Mouse (Mus musculus) adrenal gland (tissue): ENCODE measurements around the gene Arfrp1.

Experiments
- intact Hi-C: fragments of 180-260 bp; cut with DNase I; formaldehyde crosslinking; loops from one replicate; pipeline ENCODE4 v1.15.1; 2025
- long read RNA-seq, 2 experiments: library from polyadenylated mRNA; unstranded; transcript quantifications; one replicate each; pipeline ENCODE4 v2.0.0; 2020; ENCODE audit warnings: borderline replicate concordance in 1 of 2; ENCODE audit not compliant: insufficient replicate concordance in 1 of 2

Arfrp1 gene
- long read RNA-seq, experiment 1, transcript Arfrp1-203 (8 exons, 2,447 nt), result major isoform, 41 of 54 reads
- long read RNA-seq, experiment 1, partial matches to known transcripts, result 1 of 54 reads
- long read RNA-seq, experiment 1, other reads (novel, unspliced or antisense), result 8 of 54 reads
- long read RNA-seq, experiment 2, transcript Arfrp1-203 (8 exons, 2,447 nt), result major isoform, 38 of 54 reads
- long read RNA-seq, experiment 2, partial matches to known transcripts, result 3 of 54 reads
- long read RNA-seq, experiment 2, other reads (novel, unspliced or antisense), result 13 of 54 reads

DNA sequence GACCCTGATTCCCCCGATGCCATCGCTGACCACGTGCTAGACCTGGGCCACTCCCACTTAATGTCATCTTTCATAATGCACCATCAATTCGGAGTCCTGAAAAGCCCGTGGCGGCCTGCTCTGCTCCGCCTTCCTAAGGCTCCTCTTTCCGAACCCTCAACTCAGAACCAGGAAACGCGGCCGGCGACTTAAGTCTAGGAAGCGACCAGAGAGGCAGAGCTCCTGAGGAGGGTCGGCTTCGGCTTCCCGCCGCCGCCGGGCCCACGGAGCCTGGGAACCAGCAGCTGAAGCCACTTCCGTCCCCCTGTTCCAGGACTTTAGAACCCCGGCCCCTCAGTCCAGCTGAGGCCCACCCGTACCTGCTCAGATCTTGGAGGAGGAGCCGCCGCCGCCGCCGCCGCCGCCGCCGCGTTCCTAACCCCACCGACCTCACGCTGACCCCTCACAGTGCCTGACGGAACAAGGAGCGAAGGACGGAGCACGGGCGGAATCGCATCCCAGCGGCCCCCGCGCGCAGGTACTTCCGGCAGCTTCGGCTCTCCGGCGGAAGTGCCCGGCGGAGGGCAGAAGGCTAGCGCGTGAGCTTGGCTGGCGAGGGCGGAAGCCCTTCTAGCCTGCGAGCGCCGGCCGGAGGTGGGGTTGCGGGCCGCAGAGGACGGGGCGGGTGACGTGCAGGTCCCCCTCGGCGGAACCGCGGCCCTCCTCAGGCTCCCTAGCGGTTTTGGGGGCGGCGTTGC is at the start of gene Arfrp1, which contains the start of gene Zgpat:
TSS of gene Arfrp1 (minus strand) at position 545 of the 737 bp plus-strand sequence.
TSS of gene Zgpat (plus strand) at position 69 of the 737 bp plus-strand sequence.
- intact Hi-C loops, result no loop called here

DNA sequence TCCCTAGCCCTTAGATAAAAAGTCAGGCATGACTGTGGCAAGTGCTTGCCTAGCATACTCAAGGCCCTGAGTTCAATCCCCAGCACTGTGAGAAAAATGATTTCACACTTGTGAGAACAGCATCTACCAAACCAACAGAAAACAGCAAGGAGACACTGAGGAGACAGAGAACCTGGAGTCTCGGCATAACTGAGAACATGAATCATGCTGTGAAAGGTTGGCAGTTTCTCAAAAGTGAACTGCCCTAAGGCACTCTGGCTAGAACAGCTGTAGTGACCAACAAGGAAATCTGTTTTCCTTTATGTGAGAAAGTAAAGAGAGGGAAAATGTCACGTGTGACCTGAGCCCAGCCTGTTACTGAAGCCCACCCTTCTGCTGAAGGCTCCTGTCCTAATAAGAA is 47.9 kb upstream of the Arfrp1 start:
- intact Hi-C loops, result loop anchor here (2.0 to 5.0 kb wide), 4 partner anchors 44 to 154 kb away; partner anchors contain the start of gene Tpd52l2

DNA sequence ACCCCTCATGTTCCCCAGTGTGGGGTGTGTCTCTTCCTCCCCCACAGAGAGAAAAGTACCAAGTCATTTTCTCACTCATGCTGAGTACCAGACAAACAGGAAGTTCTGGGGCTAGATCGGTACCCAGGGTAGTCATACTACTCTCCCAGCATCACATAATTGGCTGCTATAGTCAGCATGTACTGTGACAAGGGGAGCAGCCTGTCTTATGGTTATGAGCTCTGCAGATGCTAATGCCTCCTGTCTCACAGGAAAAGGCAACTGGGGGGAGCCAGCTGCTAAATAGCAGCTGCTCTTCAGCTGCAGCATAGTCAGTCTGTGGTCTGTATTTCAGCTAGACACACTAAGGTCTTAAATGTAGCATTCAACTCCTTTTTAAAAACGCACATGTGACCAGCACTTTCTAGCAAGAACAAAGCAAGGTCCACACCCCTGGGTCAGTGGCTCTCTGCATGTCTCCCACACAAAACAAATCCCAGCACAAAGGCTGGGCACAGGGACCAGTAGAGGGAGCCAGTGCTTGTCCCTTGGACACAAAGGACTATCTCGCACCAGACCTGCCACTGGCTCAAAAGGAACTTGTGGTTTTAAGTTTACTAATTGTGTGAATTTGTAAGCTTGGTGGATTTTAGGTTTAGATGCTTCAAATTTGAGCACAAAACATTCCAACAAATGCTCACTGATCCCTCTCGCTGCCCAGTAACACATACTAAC is 45.7 kb upstream of the Arfrp1 start:
- intact Hi-C loops, result loop anchor here (5.0 kb wide), 3 partner anchors 71 to 156 kb away; partner anchors contain the start of gene Tpd52l2

DNA sequence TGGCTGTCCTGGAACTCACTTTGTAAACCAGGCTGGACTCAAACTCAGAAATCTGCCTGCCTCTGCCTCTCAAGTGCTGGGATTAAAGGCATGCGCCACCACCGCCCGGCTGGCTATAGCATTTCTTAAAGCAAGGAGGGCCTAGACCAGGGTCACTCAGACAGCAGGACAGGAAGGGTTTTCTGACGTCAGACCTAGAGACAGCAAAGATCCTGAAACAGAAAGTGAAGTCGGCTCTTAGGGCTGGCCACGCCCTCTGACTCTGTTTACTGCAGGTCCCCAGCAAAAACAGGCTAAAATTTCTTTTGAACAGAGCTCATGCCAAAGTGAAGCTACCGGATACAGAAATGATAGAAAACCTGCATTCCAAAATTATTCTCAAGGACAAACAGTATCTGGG is 44.4 kb upstream of the Arfrp1 start:
- intact Hi-C loops, result loop anchor here (5.0 kb wide), 3 partner anchors 73 to 158 kb away; partner anchors contain the start of gene Tpd52l2

DNA sequence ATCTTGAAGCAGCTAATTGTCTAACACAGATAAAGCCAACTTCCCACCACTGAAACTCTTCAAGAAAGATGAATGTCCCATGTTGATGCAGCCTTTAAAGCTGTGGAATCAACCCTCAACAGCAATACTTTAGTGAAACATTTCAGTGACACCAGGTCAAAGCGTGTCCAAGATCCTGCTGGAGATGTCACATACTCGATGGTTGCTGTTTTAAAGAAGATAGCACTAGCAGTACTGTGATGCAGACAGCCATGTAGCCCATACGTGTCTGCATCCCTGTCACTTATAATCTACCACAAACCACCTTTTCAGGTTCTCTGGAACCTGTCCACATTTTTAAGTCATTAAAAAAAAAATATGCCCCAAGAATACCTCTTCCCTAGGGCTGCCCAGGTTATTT is 38.5 kb upstream of the Arfrp1 start:
- intact Hi-C loops, result no loop called here

DNA sequence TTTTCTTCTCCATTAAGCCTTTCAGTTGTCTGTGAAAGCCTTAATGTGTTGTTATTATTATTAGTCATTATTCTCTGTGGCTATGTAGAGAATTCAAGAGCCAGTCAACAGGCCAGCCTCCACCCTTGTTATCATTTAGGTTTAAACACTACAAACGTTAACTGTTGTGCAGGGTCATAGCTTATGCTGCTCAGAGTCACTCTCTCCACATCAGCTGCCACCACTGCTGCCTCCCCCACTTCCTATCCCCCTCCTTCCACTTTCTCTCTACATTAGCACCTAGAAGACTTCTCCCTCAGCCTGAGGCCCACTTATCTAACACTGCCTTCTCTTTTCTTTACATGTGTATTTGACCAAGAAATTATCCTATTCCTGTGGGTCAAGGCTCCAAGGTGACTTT is 36.3 kb upstream of the Arfrp1 start:
- intact Hi-C loops, result no loop called here

DNA sequence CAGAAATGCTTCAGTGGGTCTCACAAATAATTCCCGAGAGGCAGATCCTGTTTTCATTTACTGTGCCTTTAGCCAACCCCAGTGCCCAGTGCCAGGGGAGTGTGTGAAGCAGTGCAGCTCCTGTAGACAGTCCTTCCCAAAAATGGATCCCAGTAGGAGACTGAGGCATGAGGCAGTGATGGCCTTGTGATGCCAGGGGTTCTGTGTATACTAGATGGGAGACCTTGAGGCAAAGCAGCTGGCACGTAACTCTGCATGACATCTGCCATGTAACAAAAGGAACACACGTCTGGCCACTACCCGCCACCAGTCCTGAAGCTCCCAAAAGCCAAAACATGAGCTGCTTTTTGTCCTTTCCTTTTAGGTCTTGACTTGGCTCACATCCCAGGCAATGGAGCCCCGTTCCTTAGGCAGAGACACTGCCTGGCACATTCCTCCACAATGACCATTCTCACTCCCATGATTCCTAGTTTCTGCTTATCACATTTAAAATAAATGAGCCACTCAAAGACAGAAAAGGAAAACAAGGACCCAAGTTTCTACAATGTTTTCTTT is 32.1 kb upstream of the Arfrp1 start:
- intact Hi-C loops, result no loop called here

DNA sequence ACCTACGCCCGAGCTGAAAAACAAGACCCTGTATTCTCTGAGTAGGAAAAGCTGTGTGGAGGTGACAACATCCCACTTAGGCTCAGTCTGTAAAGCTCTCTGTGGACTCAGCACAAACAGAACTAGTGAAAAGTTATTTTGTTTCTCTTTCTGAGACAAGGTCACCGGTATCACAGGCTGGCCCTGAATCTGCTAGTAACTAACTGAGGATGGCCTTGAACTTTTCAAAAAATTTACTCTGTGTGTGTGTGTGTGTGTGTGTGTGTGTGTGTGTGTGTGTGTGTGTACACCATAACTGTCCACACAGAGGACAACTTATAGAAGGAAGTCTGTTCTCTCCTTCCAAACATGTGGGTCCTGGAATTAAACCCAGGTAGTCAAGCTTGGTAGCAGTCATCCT is 28.9 kb upstream of the Arfrp1 start:
- intact Hi-C loops, result loop anchor here (5.0 kb wide), 2 partner anchors 103 to 203 kb away; partner anchors contain the start of genes Samd10 and Tpd52l2

DNA sequence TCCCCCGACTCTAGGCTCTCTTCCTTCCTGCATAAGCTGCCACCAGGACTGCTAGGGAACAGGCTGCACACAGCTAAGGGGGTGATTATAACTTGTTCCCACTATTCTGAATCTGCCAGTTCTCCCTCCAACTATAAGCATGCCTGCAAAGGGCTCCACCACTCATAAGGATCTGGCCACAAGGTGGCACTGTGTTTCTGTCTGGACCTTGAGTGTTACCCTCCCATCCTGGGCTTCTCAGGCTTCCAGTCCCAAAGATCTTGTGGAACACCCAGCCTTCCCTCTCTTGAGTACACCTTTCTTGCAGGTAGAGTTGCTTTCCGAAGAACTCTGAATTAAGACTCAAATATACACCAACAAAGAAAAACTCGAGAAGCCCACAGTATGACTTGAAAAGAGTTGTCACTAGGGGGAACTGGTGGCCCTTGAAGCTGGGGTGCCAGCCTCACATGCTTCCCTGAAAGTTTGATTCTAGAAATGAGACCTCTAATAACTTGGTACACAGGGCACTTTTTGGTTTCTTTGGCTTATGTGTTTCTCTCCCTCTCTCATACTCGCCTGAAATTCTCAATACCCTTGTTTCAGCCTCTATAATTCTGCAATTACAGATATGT is 27.5 kb upstream of the Arfrp1 start:
- intact Hi-C loops, result loop anchor here (5.0 kb wide), 2 partner anchors 105 to 205 kb away; partner anchors contain the start of genes Samd10 and Tpd52l2

DNA sequence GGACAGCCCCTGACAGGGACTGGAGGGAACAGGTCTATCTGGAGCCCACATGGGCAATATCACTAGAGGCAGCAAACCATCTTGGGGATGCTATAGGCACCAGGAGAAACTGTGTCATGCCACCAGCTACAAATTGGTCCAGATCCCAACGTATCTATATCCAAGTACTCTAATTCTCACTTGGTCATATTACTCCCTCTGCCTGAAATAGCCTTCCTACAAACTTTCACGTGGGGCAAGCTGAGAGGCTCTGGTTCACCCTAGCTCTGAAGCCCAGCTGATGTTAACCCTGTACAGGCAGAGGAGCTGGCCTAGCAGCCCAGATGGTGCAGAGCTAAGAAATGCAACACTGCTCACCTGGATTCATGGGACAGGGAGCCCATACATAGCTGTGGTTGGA is 26.3 kb upstream of the Arfrp1 start:
- intact Hi-C loops, result loop anchor here (5.0 kb wide), 2 partner anchors 106 to 206 kb away; partner anchors contain the start of genes Samd10 and Tpd52l2

DNA sequence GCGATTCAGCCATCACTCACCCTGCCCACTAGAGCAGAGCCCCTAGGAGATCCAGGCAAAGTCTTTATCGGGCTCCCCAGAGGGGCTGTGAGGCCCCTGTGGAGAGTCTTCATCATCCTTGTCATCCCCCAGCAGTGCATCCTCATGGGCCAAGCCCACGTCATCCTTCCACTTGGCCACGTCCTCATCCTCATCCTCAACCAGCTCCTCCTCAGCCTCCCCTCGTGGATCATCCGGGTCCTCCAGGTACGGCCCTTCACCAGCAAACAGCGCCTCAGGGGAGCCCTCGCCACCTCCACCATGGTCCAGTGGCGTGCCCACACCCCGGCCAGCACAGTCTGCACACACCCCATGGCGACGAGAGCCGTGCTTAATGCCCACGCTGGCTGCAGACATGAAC is 25.8 kb upstream of the Arfrp1 start:
- intact Hi-C loops, result loop anchor here (5.0 kb wide), 2 partner anchors 106 to 206 kb away; partner anchors contain the start of genes Samd10 and Tpd52l2

DNA sequence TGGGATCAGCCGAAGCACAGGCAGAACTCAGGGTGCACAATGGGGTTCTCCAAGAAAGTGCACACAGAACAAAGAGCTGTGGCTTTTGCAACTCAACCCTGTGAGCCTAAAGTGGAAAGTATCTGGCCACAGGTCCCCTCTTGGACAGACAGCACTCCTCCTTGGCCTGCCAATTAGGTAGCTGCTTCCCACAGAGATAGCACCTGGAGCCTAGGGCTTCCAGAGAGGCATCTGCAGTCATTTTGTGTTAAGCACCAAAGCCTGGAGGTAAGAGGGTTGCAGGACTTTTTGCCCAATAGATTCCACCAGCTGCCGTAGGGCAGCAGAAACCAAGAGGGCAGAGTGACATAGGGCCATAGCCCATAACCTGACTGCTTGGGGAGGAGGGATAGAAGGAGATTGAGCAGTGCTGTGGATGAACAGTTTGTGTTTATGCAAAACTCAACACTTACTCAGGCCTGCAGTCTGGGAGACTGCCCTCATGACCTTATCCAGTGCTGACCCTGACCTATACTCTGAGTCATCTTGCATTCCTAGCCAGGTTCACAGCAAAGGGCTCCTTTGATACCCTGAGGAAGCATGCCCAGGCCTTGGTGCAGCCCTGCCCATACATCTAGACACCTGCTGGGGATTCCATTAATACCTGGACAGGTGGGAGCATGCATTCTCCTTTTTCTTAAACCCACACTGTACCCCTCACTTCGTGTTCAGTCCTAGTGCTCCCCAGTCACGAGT is 25.1 kb upstream of the Arfrp1 start:
- intact Hi-C loops, result loop anchor here (5.0 kb wide), 2 partner anchors 107 to 207 kb away; partner anchors contain the start of genes Samd10 and Tpd52l2

DNA sequence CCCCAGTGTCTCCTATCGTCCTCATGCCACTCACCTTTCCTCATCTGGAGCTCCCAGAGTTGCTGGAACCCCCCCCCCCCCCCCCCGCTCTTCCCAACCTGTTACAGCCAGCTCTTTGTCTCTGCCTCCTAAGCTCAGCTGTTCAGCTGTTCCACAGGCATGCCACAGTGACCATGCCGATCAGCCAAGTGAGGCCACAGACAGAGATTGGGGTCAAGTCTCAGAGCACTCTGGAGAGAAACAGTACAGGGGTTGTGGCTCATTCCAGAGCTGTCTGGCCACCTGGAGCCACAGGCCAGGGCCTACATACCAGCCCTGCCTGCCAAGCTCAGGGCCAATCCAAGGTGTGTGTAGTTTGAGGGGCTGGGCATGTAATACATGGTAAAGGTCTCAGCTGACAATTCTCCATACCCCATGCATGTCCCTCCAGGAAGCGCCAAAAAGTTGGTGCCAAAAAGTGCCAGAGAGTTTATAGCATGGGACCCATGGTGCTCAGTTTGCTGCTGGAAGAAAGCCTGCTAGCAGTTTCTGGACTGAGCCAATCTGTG is 21.5 kb upstream of the Arfrp1 start:
- intact Hi-C loops, result no loop called here

DNA sequence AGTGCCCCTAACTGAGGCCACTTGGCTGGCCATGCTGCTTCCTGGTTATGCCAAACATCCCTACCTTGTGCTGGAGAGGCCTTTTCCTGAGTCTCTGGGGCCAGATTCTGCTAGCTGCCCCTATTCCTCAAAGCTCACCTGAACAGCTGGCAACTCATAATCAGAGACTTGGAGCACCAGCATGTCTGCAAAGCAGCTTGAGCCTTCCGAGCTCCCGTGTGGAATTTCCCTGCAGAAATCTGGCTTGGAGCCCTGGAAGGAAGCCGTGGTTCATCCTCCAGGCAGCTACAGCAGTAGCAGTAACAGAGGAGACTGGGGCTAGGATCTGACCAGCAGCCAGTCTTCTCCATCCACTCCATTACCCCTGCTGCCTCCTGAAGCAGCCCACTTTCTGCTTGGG is 20.7 kb upstream of the Arfrp1 start:
- intact Hi-C loops, result no loop called here

DNA sequence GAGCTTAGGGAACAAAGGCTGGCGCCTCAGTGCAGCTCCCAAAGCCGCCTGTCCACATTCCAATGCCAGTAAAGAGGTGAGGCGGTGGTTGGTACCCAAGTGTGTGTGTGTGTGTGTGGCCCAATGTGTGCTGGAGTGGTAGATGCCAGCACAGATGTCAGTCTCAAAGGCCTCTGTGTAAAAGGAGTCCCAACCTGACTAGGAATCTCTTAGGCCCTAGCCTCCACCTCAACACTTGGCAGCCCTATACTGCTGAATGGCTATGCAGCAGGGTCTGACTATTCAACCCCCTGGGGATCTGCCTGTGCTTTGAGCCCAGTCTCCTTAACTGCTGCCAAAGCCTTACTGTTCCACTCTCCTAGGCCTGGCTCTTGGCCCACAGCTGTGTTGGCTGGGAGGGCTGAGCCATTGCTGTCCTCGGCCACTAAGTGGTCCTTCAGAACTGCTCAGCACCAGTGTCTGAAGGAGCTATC is 19.8 kb upstream of the Arfrp1 start:
- intact Hi-C loops, result no loop called here

DNA sequence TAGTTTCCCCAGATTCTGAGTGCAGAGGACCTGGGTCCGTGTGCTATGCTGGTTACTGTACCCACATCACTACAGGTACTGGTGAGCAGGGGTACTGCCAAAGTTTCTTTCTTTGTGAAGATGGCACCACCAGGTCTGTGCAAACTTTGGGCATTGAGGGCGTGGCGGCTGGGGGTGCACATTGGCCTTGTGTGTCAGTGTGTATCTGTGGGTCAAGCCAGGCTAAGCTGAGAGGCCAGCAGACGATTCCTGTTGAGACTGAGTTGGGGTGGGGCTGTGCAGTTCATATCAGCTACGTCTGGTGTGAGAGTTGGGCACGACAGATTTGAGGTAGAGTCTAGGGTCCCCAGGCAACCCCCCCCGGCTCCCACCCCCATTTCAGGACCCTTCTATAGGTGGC is 19.3 kb upstream of the Arfrp1 start:
- intact Hi-C loops, result no loop called here

DNA sequence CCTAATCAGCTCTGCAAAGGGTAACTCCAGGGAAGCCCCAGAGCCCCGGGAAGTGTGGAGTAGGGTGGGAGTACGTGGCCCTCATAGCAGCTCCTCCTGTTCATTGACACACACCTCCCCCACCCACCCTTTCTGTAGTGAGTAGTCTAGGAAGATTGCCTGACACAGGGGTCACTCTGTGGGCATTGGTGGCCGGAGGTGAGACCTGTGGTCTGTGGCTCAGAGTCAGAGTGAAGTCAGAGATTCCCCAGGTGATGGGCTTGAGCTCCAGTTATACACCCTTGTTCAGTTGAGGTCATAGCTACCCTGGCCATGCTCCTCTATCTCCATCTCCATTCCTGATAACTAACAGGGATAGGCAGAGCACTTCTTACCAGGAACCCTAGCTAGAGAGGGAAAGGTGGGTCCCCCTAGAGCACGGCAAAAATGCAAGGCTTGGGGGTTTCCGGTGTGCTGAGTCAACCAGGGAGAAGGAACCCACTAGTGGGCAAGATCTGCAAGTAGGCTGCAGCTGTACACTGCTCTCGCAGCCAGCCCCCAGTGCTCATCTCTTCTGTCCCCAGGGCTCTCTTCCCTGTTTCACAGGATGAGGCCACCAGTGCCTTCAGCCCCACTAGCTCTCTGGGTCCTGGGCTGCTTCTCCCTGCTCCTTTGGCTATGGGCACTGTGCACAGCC is 16.6 kb upstream of the Arfrp1 start:
- intact Hi-C loops, result no loop called here

DNA sequence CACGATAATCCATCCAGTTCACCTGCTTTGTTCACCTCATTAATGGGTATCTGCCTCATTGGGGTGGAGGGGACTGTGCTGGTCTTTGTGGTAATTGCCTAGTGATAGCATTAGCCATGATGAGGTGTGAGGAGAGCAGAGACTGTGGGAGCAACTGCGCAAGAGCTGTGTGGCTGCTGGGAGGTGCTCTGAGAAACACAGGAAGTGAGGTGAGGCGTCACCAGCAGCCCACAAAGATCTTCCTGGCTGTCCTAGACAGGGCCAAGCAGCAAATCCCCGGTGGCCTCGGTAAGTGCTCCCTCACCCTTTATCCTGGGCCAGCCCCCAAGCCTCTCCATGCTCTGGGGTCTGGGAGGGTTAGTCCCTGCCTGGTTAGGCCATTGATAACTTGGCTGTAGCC is 15.9 kb upstream of the Arfrp1 start:
- intact Hi-C loops, result no loop called here

DNA sequence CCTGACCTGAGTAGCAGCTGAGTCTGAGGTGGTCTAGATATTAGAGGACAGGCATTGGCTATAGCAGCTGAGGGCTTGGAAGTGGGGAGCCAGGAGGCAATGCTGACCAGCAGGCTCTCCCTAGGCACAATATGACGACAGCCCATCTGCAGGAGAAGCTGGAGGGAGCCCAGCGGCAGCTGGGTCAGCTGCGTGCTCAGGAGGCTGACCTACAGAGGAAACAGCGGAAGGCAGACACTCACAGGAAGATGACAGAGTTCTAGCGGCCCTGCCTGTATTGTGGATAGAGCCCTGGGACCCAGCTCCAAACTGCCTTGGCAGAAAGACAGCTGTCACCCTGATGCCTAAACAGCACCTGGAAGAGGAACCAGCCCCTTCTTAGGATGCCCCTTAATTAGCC is 15.0 kb upstream of the Arfrp1 start:
- intact Hi-C loops, result no loop called here
